Comparison of ENCODE assay signal across 26 mouse cellular contexts in the genomic region with DNA sequence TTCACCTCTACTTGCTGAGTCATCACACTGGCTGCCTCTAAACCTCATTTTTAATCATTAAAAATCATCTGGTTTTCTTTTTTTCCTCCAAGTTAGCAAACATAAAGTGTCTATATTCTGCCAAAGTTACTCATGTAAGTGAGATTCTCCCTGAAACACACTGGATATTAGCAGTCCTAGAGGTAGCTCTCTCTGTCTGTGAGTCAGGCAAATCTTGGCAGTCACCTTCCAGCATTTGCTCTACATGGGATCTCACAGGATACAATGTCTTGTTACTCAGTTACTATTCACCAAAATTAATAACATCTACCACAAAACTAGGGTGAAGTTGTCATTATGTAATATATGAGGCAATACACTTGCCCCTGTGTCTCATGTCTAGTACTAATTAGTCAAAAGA. TPM values are rescaled to one million over a fixed set of nuclear protein-coding genes. Genes with fewer than 3 reads are reported as not detected.
A peak's percentile ranks its signal among the peaks of the same experiment; 100 is the strongest.
DNase-seq lines count a peak whose midpoint lies in the region; ATAC-seq and TF ChIP-seq lines count a peak whose summit lies in the region.
"Had no signal": no experiment of that assay in that cellular context is flagged by ENCODE, and none has a peak within 500 bp of the region (broad histone marks: within the 10 kb centered on the region; RNA-seq: fewer than 3 reads in every experiment).

No protein-coding gene starts in this region.

- no peak overlapping the region for H3K9ac ChIP-seq in heart, embryonic 14.5 days (ENCODE audit: low read length)
- H3K9ac ChIP-seq in stomach, postnatal 0 days (ENCODE audit: low read length), result no peak overlapping the region
- H3K9ac ChIP-seq: embryonic facial prominence, embryonic 15.5 days; forebrain, embryonic 12.5 days; hindbrain, embryonic 13.5 days; intestine, embryonic 15.5 days; kidney, embryonic 15.5 days had no signal

- peaks cover 0 to 8% of the 10 kb centered on the region in 2 experiments; a peak in 2 of 4 replicates for H3K4me1 ChIP-seq in heart, embryonic 14.5 days (ENCODE audit: control insufficient read depth in 2 of 2, insufficient read depth in 2 of 2, low read length in 2 of 2)
- no peaks in the 10 kb centered on the region for H3K4me1 ChIP-seq in stomach, postnatal 0 days (replicated peaks; ENCODE audit: control insufficient read depth, insufficient read depth)
- H3K4me1 ChIP-seq: embryonic facial prominence, embryonic 15.5 days; forebrain, embryonic 12.5 days; hindbrain, embryonic 13.5 days; intestine, embryonic 15.5 days; kidney, embryonic 15.5 days had no signal

- no peak for TF ChIP-seq EP300 in stomach, postnatal 0 days (optimal IDR thresholded peaks at IDR 0.05)

- H3K4me2 ChIP-seq in heart, embryonic 14.5 days (ENCODE audit: low read length), result peak overlapping the region; percentile 70
- H3K4me2 ChIP-seq in stomach, postnatal 0 days (replicated peaks; ENCODE audit: low read depth), result no peak overlapping the region
- H3K4me2 ChIP-seq: embryonic facial prominence, embryonic 15.5 days; forebrain, embryonic 12.5 days; hindbrain, embryonic 13.5 days; intestine, embryonic 15.5 days; kidney, embryonic 15.5 days had no signal

- H3K4me3 ChIP-seq in heart, embryonic 14.5 days (ENCODE audit: control insufficient read depth in 1 of 2, insufficient read depth in 1 of 2, low read depth in 1 of 2, low read length in 2 of 2), result no peak overlapping the region
- H3K4me3 ChIP-seq in stomach, postnatal 0 days (ENCODE audit: low read depth, low read length), result no peak overlapping the region
- H3K4me3 ChIP-seq: embryonic facial prominence, embryonic 15.5 days; forebrain, embryonic 12.5 days; hindbrain, embryonic 13.5 days; intestine, embryonic 15.5 days; kidney, embryonic 15.5 days had no signal

- H3K36me3 ChIP-seq in heart, embryonic 14.5 days (ENCODE audit: control insufficient read depth, insufficient read depth, low read length), result peaks cover 8% of the 10 kb centered on the region
- H3K36me3 ChIP-seq in stomach, postnatal 0 days (ENCODE audit: control insufficient read depth, insufficient read depth, low read length), result no peaks in the 10 kb centered on the region
- H3K36me3 ChIP-seq: embryonic facial prominence, embryonic 15.5 days; forebrain, embryonic 12.5 days; hindbrain, embryonic 13.5 days; intestine, embryonic 15.5 days; kidney, embryonic 15.5 days had no signal

- no peaks in the 10 kb centered on the region for H3K9me3 ChIP-seq in heart, embryonic 14.5 days (ENCODE audit: control insufficient read depth, low read length)
- no peaks in the 10 kb centered on the region for H3K9me3 ChIP-seq in stomach, postnatal 0 days (ENCODE audit: control insufficient read depth, low read length)
- H3K9me3 ChIP-seq: embryonic facial prominence, embryonic 15.5 days; forebrain, embryonic 12.5 days; hindbrain, embryonic 13.5 days; intestine, embryonic 15.5 days; kidney, embryonic 15.5 days had no signal

- no peaks in the 10 kb centered on the region for H3K27me3 ChIP-seq in heart, embryonic 14.5 days (ENCODE audit: control insufficient read depth, insufficient read depth, low read length)
- no peaks in the 10 kb centered on the region for H3K27me3 ChIP-seq in stomach, postnatal 0 days (ENCODE audit: control insufficient read depth, insufficient read depth, low read length)
- H3K27me3 ChIP-seq: embryonic facial prominence, embryonic 15.5 days; forebrain, embryonic 12.5 days; hindbrain, embryonic 13.5 days; intestine, embryonic 15.5 days; kidney, embryonic 15.5 days had no signal

- intact Hi-C loops in left cerebral cortex, postnatal 25 days (cut with DNase I), result no loop called here

- DNase-seq in heart, adult 9 months (ENCODE audit: low spot score in 2 of 2), result no peak
- peak; percentile 5 for DNase-seq in kidney, adult 9 months
- DNase-seq in kidney, postnatal 14 days, result no peak
- DNase-seq in NIH3T3 (ENCODE audit: low read depth), result peak; percentile 65
- no peak for DNase-seq in stomach, postnatal 0 days (ENCODE audit: low spot score)
- DNase-seq in left cerebral cortex, postnatal 25 days (ENCODE audit: low spot score in 2 of 2), result no peak
- DNase-seq: adrenal gland, adult 8-10 months; adrenal gland, postnatal 36 days; cerebellum, adult 2 months; cerebellum, postnatal 10 days; gastrocnemius, postnatal 14 days; heart, postnatal 10 days; kidney, adult 18-20 months had no signal

- H3K27ac ChIP-seq in heart, embryonic 14.5 days (replicated peaks in 1 of 2; ENCODE audit: control insufficient read depth in 1 of 2, insufficient read depth in 1 of 2, low read depth in 2 of 2, low read length in 2 of 2), result no peak overlapping the region
- H3K27ac ChIP-seq in stomach, postnatal 0 days (replicated peaks), result no peak overlapping the region
- H3K27ac ChIP-seq: embryonic facial prominence, embryonic 15.5 days; forebrain, embryonic 12.5 days; hindbrain, embryonic 13.5 days; intestine, embryonic 15.5 days; kidney, embryonic 15.5 days had no signal

- no peak for ATAC-seq in heart, embryonic 14.5 days (ENCODE audit: insufficient number of reproducible peaks, insufficient read depth, low FRiP score, low read depth)
- ATAC-seq in stomach, postnatal 0 days (ENCODE audit: low FRiP score, low TSS enrichment), result no peak
- ATAC-seq: CD4-positive, CD25-positive, alpha-beta regulatory T cell, adult 4 months; forebrain, embryonic 16.5 days; intestine, embryonic 15.5 days had no signal

- no peak for TF ChIP-seq CTCF in stomach, postnatal 0 days (IDR thresholded peaks at IDR 0.05; ENCODE audit: low read depth)

RNA-seq across cellular contexts. Expression of gene Tnni3k, which starts 3.2 kb away (rescaled TPM):
- 65.6 and 76.8 TPM in 2 replicates for polyA plus RNA-seq in heart, embryonic 14.5 days (2014; fragmentation: Nextera tagmentation; extraction: Ambion mirVana)
- 0.11 and 0.15 TPM in 2 replicates for polyA plus RNA-seq in stomach, postnatal 0 days (2015; fragmentation: Nextera tagmentation; extraction: Ambion mirVana)
- under 1 TPM; 0.34 to 0.41 TPM for total RNA-seq in left cerebral cortex, postnatal 25 days (2021)
- total RNA-seq: adrenal gland, adult 8-10 months; adrenal gland, postnatal 36 days; gastrocnemius, adult 18-20 months; gastrocnemius, postnatal 14 days; hematopoietic stem cell, adult 5-6 weeks; MEL had no signal
- polyA plus RNA-seq: embryonic facial prominence, embryonic 11.5 days; embryonic facial prominence, embryonic 15.5 days; forebrain, embryonic 12.5 days; gonadal fat pad, adult 2 months; intestine, embryonic 15.5 days; kidney, embryonic 15.5 days had no signal

RNA-seq across cellular contexts. Expression of gene Fpgt, which starts 41.2 kb away (rescaled TPM):
- polyA plus RNA-seq in heart, embryonic 14.5 days (2014; fragmentation: Nextera tagmentation; extraction: Ambion mirVana), result 14.3 and 16.6 TPM in 2 replicates
- 10.1 and 11.3 TPM in 2 replicates for polyA plus RNA-seq in stomach, postnatal 0 days (2015; fragmentation: Nextera tagmentation; extraction: Ambion mirVana)
- total RNA-seq in left cerebral cortex, postnatal 25 days (2021), result 10 to 100 TPM; 29.4 to 32.7 TPM

RNA-seq across cellular contexts. Expression of gene Lrriq3, which starts 41.2 kb away (rescaled TPM):
- polyA plus RNA-seq in heart, embryonic 14.5 days (2014; fragmentation: Nextera tagmentation; extraction: Ambion mirVana), result 0.54 and 0.57 TPM in 2 replicates
- polyA plus RNA-seq in stomach, postnatal 0 days (2015; fragmentation: Nextera tagmentation; extraction: Ambion mirVana), result 0.53 and 0.67 TPM in 2 replicates
- total RNA-seq in left cerebral cortex, postnatal 25 days (2021), result under 1 TPM; 0.46 to 0.92 TPM

Comparison
In these comparisons a context has a peak if more than half of its experiments do, and no peak if none do; other contexts are left out.
1. DNase-seq: peak in kidney, adult 9 months (single experiment) and NIH3T3 (single experiment); none in heart, adult 9 months (0 of 2), kidney, postnatal 14 days (single experiment), stomach, postnatal 0 days (single experiment) and left cerebral cortex, postnatal 25 days (0 of 2).
2. RNA of gene Tnni3k, which starts 3.2 kb away (polyA plus RNA-seq): 65.6 to 76.8 TPM in heart, embryonic 14.5 days; 0.11 to 0.15 TPM in stomach, postnatal 0 days; every median in the first group is over 10 times any median in the second.